Mouse (Mus musculus): Measurements from ENCODE around the gene Fhl3.

Gene Fhl3

DNA sequence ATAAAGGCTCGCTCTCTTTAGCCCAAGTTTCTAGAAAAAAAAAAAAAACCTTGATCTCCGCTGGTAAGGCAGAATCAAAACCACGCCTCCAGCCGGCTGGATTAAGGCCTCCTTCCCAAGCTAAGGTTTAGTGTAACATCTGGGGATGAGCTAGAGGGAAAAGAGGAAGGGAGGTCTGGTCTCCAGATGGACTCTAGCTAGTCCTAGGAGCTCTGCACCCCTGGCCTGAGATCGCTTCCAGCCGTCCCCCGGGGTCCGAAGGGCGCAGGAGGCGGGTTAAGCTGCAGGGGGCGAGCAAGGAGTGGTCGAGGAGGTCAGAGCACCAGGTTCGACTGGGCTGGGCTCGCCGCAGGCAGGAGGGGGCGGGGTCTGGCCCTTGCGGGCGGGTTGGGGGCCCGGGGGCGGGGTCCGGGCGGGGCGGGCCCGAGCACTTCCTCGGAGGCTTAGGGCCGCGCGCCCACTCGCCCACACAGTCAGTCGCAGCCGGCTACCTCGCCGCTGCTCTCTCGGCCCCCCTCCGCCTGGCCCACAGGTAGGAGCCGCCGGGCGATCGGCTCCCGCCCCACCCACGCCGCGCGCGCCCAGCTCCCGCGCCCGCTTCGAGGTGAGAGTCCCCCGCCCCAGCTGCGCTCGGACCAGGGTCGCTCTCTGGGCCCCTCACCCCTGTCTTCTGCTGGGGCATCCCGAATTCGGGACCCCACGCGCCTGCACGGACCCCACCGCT lies at the start of gene Fhl3:
Gene Fhl3 (plus strand): TSS at position 454 of the 724 bp plus-strand sequence.
- DNase-seq (ENCODE audit: low read depth, low spot score) = peak; percentile 90

DNA sequence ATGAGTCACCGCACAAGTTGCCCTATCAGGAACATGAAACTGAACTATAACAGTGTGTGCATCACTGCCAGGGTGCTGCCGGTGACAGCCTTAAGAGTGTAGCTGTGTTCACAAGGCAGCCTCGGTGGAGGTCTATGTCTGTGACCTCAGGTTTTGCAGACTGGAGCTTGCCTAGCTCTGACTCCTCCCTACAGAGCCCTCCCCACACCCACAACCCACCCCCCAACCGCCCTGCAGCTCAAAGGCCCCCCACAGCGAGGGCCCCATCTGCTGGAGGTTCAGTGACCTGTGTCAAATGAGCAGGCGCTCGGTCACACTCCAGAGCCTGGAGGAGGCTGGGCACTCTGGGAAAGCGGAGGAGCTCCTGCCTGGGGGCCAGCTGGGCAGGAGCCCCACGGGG lies 47.6 kb upstream of the Fhl3 start:
- DNase-seq (ENCODE audit: low read depth, low spot score) = peak; percentile 65

DNA sequence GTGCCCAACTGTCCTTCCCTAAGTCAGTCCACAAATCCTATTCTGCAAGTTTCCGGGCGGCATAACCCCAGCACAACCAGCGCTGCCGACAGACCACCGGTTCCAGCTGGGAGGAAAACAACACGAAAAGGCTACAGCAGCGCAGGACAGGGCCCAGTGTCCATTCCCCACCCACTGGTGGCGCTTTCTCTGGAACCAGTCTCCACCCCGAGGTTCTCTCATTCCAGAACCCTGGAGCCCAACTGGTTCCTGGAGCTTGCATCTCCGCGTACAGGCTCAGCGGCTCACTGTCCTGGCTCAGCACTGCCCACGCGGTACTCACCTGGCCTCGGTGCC lies 44.0 kb upstream of the Fhl3 start, which contains the start of gene Pou3f1:
Gene Pou3f1 (plus strand): TSS at position 290 of the 336 bp plus-strand sequence.
- DNase-seq (ENCODE audit: low read depth, low spot score) = no peak

DNA sequence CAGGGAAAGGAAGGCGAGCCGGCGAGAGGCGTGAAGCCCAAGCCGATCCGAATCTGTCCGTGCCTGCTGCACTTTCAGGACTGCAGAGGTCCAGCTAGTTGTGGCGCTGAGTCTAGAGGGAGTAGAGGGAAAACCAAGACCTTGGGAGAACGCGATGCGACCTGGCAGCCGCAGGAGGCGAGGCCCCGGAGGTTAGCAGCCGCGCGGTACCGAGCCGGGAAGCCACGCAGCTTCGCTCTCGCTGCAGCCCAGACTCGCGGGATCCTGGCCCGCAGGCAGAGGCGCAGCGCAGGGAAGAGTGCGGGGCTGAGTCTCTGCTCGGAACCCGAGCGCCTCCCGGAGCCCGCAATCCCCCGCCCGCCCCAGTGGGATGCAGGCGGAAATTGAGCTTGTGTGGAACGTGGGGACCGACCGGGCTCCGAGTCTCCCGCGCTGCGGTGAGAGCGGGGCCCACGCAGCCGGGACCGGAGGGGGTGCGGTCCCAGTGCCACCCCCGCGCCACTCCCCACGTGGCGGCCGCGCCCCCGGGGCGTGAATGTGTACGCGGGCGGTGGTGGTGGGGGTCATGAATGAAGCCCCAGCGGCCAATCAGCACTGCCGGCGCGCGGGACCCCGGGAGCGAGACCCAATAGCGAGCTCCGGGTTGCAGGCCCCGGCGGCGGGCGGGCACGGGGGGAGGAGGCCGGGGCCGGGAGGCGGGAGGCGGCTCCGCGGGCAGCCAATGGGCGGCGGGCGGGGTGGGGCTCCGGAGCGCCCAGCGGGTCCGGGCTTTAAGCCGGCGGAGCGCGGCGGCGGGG lies 43.4 kb upstream of the Fhl3 start:
- DNase-seq (ENCODE audit: low read depth, low spot score) = peak; percentile 90

DNA sequence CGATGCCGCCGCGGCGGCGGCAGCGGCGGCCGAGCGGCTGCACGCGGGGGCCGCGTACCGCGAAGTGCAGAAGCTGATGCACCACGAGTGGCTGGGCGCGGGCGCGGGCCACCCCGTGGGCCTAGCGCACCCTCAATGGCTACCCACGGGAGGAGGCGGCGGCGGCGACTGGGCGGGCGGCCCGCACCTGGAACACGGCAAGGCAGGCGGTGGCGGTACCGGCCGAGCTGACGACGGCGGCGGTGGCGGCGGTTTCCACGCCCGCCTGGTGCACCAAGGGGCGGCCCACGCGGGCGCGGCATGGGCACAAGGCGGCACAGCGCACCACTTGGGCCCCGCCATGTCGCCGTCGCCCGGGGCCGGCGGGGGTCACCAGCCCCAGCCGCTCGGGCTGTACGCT lies 42.7 kb upstream of the Fhl3 start:
- peak; percentile 31 for DNase-seq (ENCODE audit: low read depth, low spot score)

DNA sequence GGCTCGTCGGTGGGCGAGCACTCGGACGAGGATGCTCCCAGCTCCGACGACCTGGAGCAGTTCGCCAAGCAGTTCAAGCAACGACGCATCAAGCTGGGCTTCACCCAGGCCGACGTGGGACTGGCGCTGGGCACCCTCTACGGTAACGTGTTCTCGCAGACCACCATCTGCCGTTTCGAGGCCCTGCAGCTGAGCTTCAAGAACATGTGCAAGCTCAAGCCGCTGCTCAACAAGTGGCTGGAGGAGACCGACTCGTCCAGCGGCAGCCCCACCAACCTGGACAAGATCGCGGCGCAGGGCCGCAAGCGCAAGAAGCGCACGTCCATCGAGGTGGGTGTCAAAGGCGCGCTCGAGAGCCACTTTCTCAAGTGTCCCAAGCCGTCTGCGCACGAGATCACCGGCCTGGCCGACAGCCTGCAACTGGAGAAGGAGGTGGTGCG lies 42.1 kb upstream of the Fhl3 start:
- DNase-seq (ENCODE audit: low read depth, low spot score) = peak; percentile 77

DNA sequence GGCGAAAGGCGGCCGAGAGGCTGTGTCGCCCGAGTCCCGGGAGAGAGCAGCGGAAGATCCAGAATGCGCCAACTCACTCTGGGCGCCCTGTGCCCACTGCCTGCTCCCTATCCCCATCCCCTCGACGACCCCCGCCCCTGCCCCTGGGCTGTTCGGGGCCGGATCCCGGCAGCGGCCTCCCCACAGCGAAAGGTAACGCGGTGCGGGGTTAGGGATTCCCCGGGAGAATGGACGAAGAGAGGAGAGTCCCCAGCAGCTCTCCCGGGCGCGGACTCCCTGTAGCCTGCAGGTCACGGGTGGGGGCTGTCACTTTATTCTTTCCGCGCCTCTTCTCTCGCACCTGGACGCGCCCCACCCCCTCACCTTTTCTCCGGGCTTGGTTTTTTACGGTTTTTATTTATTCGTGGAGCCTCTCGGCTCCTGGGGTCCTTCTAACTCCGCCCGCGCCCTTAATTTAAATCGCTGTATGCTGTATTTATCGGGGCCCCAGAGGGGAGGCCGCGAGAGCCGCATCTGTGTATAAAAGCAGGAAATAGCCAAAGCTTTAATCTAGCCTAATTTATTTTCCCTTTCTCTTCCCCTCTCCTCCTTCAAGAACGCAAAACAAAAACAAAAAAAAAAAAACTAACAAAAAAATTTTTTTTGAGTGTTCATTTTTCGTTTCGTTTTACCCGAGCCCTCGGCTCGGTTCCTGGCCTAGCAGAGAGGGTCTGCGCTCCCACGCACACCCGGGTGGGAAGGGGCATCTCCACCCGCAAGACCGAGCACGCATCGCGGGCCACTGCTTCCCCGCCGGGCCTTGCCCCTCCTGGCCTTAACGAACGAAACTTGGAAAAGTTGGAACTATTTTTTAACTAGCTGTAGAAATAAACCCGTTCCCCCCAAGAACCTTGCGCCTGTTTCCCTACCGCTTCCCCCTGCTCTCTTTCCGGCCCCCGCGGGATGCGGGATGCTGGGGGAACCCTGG lies 41.0 kb upstream of the Fhl3 start:
- peak; percentile 46 for DNase-seq (ENCODE audit: low read depth, low spot score)

DNA sequence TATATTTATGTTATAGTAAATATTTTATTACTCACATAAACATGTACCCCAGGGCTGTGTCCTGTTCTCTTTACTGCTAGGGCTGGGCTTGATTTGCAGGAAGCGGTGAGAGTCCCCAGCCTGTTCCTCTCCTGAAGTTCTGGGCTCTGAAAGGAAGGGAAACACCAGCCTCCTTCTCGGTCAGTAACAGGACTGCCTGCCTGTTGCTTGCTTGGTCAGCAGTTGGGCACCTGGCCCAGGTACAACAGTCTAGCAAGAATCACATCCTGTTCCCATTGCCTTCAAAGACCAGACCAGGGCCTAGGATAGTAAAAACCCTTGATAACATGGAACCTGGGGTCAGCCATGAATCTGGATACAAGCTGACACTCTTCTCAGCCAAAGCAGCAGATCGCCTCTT lies 39.9 kb upstream of the Fhl3 start:
- no peak for DNase-seq (ENCODE audit: low read depth, low spot score)

DNA sequence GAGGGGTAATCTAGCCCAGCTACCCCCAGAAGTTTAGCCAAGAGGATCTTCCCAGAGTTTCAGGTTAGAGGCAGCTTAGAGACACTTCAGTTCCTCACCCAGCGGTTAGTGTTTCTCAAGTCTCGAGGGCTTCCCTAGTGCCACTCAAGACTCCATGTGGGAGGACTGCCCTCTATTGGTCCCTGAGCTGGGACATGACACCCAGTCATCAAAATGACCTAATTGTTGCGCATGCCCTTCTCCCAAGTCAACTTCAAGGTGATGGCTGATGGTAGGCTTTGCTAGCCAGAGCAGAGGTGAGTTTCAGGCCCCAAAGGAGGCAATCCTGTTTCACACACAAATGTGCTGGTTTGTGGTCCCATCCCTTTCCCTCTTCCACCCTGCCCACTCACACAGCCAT lies 37.5 kb upstream of the Fhl3 start:
- DNase-seq (ENCODE audit: low read depth, low spot score) = peak; percentile 16

DNA sequence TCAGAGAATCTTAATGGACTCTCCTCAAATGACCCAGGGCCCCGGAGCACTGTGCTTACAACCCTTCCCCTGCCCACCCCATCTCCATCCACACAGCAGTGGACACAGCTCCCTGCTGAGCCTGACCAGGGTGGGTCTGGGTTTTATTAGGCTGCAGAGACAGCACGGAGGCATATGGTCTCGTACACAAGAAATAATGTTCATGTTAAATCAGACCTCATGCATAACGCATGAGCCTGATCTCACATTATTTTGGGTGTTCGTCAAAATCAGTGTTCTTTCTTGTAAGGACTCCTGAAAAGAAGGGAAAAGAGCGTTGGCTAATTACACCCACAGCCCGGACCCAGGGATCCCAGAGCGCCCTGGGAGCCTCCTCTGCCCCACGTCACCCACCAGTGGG lies 36.3 kb upstream of the Fhl3 start:
- DNase-seq (ENCODE audit: low read depth, low spot score) = no peak

DNA sequence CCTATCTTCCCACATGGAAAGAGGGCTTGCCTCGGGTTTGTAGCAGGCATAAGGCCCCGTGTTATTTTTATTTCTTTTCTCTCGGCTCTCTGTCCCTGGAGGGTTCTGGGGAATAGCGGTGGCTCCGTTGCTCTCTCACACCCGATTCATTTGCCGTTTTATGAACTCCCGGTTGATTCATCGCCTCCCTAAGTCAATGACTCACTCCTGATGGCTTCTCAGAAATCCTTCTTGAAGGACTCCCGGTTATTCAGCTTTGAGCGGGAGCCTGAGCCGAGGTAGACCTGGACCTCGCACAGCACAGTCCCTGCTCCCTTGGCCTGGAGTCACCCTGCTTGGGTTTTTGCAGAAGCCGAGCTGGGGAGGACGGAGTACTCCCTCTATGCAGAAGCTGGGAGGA lies 35.9 kb upstream of the Fhl3 start:
- DNase-seq (ENCODE audit: low read depth, low spot score) = no peak

DNA sequence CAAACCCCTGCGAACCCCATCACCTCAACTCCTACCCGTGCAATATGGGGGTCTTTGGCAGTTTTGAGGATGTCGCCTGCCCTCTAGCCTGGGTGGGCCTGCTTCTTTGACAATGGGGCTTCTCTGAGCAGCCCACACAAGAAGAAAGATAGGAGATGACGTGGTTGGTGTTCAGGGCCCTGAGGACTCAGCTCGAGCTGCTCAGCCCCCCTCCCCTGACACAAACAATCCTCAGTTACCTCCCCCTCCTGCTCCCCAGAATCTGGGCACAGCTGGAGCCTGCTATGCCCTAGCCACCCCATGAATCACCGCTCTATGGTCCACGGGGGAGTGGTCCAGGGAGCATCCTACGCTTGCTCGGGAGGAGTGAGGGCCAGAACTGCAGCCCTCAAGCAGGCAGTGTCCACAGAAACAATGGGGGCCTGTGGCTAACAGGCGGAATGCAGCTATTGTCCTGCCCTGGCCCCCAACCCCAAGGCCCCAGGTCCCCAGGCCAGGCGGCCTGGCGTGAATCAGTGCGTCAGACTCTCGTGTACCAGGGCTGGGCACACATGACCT lies 32.9 kb upstream of the Fhl3 start:
- DNase-seq (ENCODE audit: low read depth, low spot score) = no peak

DNA sequence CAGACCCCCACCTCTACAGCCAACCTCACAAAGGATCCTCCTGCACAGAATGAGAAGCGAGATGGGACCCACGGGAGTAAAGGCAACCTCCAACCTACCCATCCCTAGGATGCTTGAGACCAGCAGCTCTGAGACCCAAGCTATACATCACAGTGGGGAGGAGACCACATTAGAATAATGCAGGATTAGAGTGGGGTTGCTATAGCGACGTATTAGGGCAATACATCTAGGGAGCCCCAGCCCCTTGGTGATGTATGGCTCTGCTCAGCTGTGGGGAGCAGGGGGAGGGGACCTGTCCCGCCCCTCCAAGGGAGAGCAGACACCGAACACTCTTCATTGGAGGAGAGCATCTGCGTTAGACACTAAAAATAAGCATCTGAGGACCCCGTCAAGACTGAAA lies 32.4 kb upstream of the Fhl3 start:
- no peak for DNase-seq (ENCODE audit: low read depth, low spot score)

DNA sequence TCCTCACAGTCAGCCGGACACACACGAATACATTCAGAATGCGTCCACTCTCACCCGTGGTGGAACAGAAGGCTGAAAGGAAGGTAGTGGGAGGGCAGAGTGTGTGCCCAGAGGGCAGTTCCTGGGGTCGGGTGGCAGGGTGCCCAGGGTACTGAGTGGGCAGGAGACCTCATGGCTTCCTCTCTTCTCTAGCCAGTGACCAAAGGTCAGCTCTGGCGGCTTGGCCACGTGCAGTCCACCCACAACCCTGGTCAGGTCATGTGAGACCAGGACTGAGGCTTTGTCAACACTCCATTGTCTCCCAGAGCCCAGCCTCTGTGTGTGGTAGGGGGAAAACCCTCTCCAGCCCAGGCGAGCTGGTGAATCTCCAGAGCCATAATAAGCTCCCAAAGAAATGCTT lies 30.3 kb upstream of the Fhl3 start:
- no peak for DNase-seq (ENCODE audit: low read depth, low spot score)

DNA sequence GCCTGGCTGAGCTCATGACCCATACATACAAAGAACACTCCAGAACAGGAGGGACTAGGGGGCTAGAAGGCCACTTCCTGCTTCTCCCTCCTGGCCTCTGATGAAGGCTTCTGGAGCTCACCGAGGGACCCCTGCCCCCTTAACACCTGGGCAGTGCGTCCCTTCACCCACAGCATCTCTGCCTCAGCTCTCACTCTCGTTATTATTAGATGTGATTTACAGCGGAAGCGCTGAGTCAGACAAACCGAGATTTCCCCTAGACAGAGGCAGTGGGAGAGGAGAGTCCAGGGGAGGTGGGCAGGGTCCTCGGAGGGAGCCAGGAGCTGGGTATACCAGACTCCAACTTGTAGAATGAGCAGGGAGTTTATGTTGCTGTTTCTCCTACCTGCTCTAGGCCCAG lies 28.9 kb upstream of the Fhl3 start:
- DNase-seq (ENCODE audit: low read depth, low spot score) = no peak

DNA sequence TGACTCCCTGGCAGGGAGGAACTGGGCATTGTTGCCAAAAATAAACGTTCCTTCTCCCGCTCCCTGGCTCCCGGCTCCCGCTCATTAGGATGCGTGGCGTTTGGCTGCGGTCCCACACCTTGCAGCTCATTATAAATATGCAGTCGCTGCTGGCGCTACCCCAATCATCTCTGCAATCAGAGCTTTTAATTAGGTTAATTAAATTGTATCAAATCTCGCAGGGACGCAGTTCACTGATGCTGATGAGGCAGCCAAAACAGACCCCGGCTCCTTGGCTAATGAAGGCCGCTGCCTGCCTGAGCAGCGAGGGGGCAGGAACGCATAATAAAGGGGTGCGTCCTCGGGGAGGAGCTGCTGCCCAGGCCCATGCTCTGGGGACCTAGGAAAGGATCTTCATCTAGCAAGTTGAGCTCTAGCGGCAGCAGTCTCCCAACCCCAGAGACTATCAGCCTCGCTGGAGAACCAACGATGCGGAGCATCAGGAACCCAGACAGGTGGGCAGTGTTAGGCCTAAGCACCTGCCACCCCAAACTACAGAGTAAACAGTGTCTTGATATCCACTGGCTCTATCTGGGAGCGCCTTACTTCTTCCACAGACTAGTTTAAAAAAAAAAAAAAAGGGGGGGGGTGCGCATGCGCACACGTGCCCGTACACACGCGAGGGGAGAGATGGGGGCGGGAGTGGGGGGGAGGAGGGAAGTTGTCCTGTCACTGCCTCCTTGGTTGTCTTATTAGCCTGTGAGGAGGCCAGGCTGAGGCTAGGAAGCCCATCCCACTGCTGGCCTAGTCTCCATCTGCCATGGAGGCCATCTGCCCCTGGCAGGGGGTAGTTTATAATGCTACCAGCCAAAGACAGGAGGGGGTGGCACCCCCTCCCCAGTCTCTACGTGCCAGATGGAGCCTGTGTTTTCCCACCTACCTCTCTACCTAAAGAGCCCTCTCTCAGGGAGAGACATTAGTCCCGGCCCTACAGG lies 27.9 kb upstream of the Fhl3 start:
- peak; percentile 19 for DNase-seq (ENCODE audit: low read depth, low spot score)

DNA sequence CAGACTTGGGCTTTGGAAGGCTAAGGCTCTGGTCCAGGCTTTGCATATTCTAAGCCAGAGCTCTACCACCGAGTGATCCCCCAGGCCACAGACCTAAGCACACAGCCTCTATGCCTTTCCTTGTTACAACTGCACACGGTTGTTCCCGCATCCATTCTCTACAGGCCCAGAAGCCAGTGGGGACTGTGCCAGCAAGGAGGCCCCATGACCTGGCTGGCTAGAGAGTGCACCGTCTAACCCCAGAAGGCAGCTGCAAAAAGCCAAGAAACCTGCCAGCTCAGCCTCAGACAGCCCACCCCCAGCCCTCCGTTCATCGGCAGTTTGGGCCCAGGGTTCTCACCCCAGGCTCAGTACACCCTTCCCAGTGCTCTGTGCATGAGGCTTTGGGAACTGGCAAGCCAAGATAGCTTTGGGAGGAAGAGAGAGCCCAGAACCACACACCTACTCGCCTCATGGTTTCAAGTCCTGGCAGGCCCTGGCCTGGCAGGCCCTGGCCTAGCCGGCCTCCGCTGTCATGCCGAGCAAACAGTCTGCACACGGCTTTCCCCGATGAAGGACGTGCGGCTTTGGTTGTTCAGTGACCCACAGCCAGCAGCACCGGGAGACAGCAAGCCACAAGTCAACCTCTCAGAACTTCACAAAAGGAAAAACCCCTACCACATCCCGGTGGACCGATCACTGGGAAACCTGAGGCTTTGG lies 26.0 kb upstream of the Fhl3 start:
- DNase-seq (ENCODE audit: low read depth, low spot score) = no peak

DNA sequence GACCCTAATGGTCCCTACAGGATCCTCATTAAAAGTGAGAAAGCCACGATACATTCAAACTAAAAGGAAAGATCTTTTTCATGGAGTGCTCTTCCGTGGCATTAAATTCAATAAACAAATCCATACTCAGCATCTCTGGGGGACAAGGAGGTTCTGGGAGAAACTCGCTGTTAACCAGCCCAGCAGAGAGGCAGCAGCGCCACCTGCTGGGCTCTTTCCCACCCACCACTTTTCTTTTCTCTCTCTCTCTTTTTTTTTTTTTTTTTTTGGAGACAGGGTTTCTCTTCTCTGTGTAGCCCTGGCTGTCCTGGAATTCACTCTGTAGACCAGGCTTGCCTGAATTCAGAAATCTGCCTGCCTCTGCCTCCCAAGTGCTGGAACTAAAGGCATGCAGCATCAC lies 25.5 kb upstream of the Fhl3 start:
- DNase-seq (ENCODE audit: low read depth, low spot score) = peak; percentile 82

DNA sequence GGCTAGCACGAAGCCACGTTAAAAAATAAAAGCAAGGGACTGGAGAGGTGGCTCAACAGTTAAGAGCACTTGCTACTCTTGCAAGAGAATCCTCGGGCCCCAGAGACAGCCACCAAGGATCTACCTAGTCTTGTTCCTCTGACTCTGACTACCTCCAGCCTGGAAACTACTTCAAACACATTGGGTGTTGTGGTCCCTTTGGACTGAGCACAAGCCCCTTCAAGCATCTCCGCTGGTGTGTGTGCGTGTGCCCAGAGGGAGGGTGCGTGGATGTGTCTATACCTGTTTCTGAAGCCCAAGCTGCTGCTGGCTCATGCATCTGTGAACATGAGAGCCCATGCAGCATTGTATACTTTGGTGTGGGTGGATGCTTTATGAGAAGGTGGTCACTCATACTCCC lies 24.5 kb upstream of the Fhl3 start:
- DNase-seq (ENCODE audit: low read depth, low spot score) = no peak

DNA sequence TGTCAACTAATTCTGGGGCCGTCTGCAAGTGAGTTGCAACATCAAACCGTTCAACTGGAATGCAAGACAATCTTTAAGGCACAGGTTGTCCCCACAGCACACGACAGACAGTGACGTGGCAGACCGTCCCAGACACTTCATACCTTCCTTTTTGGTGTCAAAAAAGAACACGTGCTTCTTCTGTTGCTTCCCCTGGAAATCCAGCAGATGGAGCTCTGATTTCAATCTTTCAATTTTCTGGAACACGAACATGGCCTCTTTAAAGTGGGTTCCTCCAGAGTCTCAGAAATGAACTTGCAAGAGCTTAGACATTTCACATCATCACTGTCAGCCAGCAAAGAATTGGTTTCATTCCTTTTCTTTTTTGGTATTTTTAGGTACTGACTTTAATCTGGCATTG lies 18.2 kb upstream of the Fhl3 start:
- peak; percentile 57 for DNase-seq (ENCODE audit: low read depth, low spot score)
